ENCODE assay signal across 8 mouse cellular contexts in genomic region chr7:140955342-140955741, GRCm38 (mm10). TPM values are rescaled to one million over a fixed set of nuclear protein-coding genes. Genes with fewer than 3 reads are reported as not detected.
DNase-seq lines count a peak whose midpoint lies in the region; ATAC-seq lines count a peak whose summit lies in the region.

No protein-coding gene starts in this region.

- H3K4me3 ChIP-seq in kidney, embryonic 15.5 days (replicated peaks): peak overlapping the region; percentile 59
- peak overlapping the region; percentile 38 for H3K4me3 ChIP-seq in hindbrain, embryonic 16.5 days (ENCODE audit: low read length)
- peak overlapping the region; percentile 31 for H3K4me3 ChIP-seq in midbrain, embryonic 11.5 days (ENCODE audit: low read depth, low read length)

- H3K9ac ChIP-seq in kidney, embryonic 15.5 days: peak overlapping the region; percentile 70
- H3K9ac ChIP-seq in hindbrain, embryonic 16.5 days (ENCODE audit: low read depth, low read length): peak overlapping the region; percentile 58
- H3K9ac ChIP-seq in midbrain, embryonic 11.5 days (ENCODE audit: low read length): peak overlapping the region; percentile 39

- H3K27ac ChIP-seq in kidney, embryonic 15.5 days: peak overlapping the region; percentile 94
- no peak overlapping the region for H3K27ac ChIP-seq in hindbrain, embryonic 16.5 days (ENCODE audit: low read depth, low read length)
- H3K27ac ChIP-seq in midbrain, embryonic 11.5 days (ENCODE audit: low read depth, low read length): no peak overlapping the region

- peaks cover 9% of the 10 kb centered on the region; the same call in 1 of the 2 replicates for H3K36me3 ChIP-seq in kidney, embryonic 15.5 days
- no peaks in the 10 kb centered on the region for H3K36me3 ChIP-seq in hindbrain, embryonic 16.5 days (ENCODE audit: control insufficient read depth, insufficient read depth, low read length)
- H3K36me3 ChIP-seq in midbrain, embryonic 11.5 days (ENCODE audit: control insufficient read depth, insufficient read depth, low read length): no peaks in the 10 kb centered on the region

- H3K9me3 ChIP-seq in kidney, embryonic 15.5 days (replicated peaks): no peaks in the 10 kb centered on the region
- H3K9me3 ChIP-seq in hindbrain, embryonic 16.5 days (ENCODE audit: control insufficient read depth, low read length): no peaks in the 10 kb centered on the region
- H3K9me3 ChIP-seq in midbrain, embryonic 11.5 days (ENCODE audit: control insufficient read depth, low read length): no peaks in the 10 kb centered on the region

- ATAC-seq in kidney, embryonic 15.5 days (replicated peaks; ENCODE audit: low FRiP score): peak; percentile 33
- peak; percentile 21 for ATAC-seq in activated CD4-positive, CD25-positive, alpha-beta regulatory T cell, adult 4 months
- peak; percentile 44 for ATAC-seq in hindbrain, embryonic 16.5 days
- ATAC-seq in midbrain, embryonic 11.5 days (ENCODE audit: low FRiP score): peak; percentile 53

- no peaks in the 10 kb centered on the region for H3K27me3 ChIP-seq in kidney, embryonic 15.5 days
- H3K27me3 ChIP-seq in hindbrain, embryonic 16.5 days (replicated peaks; ENCODE audit: control insufficient read depth, insufficient read depth, low read length): no peaks in the 10 kb centered on the region
- H3K27me3 ChIP-seq in midbrain, embryonic 11.5 days (ENCODE audit: control insufficient read depth, insufficient read depth, low read length): no peaks in the 10 kb centered on the region; the same call in 1 of the 2 replicates

- WGBS in kidney, embryonic 15.5 days: under 1% methylated on average over 17 of the region's 17 CpGs
- 16% methylated on average over 17 of the region's 17 CpGs for WGBS in hindbrain, embryonic 16.5 days
- WGBS in midbrain, embryonic 11.5 days: 8% methylated on average over 17 of the region's 17 CpGs

- DNase-seq in kidney, adult 18-20 months: no peak
- DNase-seq in midbrain, embryonic 11.5 days (ENCODE audit: low spot score, missing footprints): peak; percentile 93
- no peak for DNase-seq in spleen, adult 12 weeks (ENCODE audit: low spot score)
- no peak for DNase-seq in gastrocnemius, postnatal 10 days
- DNase-seq in B cell, adult 2 months: no peak

- peak overlapping the region; percentile 88 for H3K4me2 ChIP-seq in kidney, embryonic 15.5 days
- peak overlapping the region; percentile 64 for H3K4me2 ChIP-seq in hindbrain, embryonic 16.5 days (ENCODE audit: low read length)
- H3K4me2 ChIP-seq in midbrain, embryonic 11.5 days: peak overlapping the region; percentile 42

- H3K4me1 ChIP-seq in kidney, embryonic 15.5 days: peaks cover 72% of the 10 kb centered on the region
- H3K4me1 ChIP-seq in hindbrain, embryonic 16.5 days (ENCODE audit: control insufficient read depth, insufficient read depth, low read depth, low read length): no peaks in the 10 kb centered on the region; the same call in 1 of the 2 replicates
- H3K4me1 ChIP-seq in midbrain, embryonic 11.5 days (ENCODE audit: control insufficient read depth, insufficient read depth, low read length): peaks cover 9% of the 10 kb centered on the region

RNA-seq across cellular contexts. Expression of gene Gm45717, which starts 0.4 kb away (rescaled TPM):
- 0.39 TPM in 1 of 2 replicates, not detected in the other for polyA plus RNA-seq in kidney, embryonic 15.5 days (2015; fragmentation: Nextera tagmentation; extraction: Ambion mirVana)
- not detected for polyA plus RNA-seq in activated CD4-positive, CD25-positive, alpha-beta regulatory T cell, adult 4 months (2017; shearing (Covaris generic))
- not detected in 2 replicates for polyA plus RNA-seq in hindbrain, embryonic 16.5 days (2015; fragmentation: Nextera tagmentation; extraction: Ambion mirVana)
- not detected in 2 replicates for polyA plus RNA-seq in midbrain, embryonic 11.5 days (2014; fragmentation: Nextera tagmentation; extraction: Ambion mirVana)
- not detected for total RNA-seq in gastrocnemius, postnatal 10 days (2021)

RNA-seq across cellular contexts. Expression of gene Ifitm2, which starts 0.4 kb away (rescaled TPM):
- 897 and 954 TPM in 2 replicates for polyA plus RNA-seq in kidney, embryonic 15.5 days (2015; fragmentation: Nextera tagmentation; extraction: Ambion mirVana)
- 100 to 1,000 TPM in 1 of 2 experiments, 10 to 100 TPM in 1; 94.1 to 101 TPM for polyA plus RNA-seq in activated CD4-positive, CD25-positive, alpha-beta regulatory T cell, adult 4 months (2017; shearing (Covaris generic))
- polyA plus RNA-seq in hindbrain, embryonic 16.5 days (2015; fragmentation: Nextera tagmentation; extraction: Ambion mirVana): 182 and 202 TPM in 2 replicates
- 198 and 207 TPM in 2 replicates for polyA plus RNA-seq in midbrain, embryonic 11.5 days (2014; fragmentation: Nextera tagmentation; extraction: Ambion mirVana)
- 100 to 1,000 TPM; 142 to 180 TPM for total RNA-seq in gastrocnemius, postnatal 10 days (2021)

RNA-seq across cellular contexts. Expression of gene Ifitm5, which starts 5.3 kb away (rescaled TPM):
- 4.3 and 21.7 TPM in 2 replicates for polyA plus RNA-seq in kidney, embryonic 15.5 days (2015; fragmentation: Nextera tagmentation; extraction: Ambion mirVana)
- not detected for polyA plus RNA-seq in activated CD4-positive, CD25-positive, alpha-beta regulatory T cell, adult 4 months (2017; shearing (Covaris generic))
- polyA plus RNA-seq in hindbrain, embryonic 16.5 days (2015; fragmentation: Nextera tagmentation; extraction: Ambion mirVana): 0.49 and 1.7 TPM in 2 replicates
- 0.20 TPM in 1 of 2 replicates, not detected in the other for polyA plus RNA-seq in midbrain, embryonic 11.5 days (2014; fragmentation: Nextera tagmentation; extraction: Ambion mirVana)
- total RNA-seq in gastrocnemius, postnatal 10 days (2021): 1 to 10 TPM in 1 of 2 experiments, under 1 TPM in 1; 0.54 to 6.9 TPM

RNA-seq across cellular contexts. Expression of gene Ifitm1, which starts 11.7 kb away (rescaled TPM):
- 55.2 and 59.7 TPM in 2 replicates for polyA plus RNA-seq in kidney, embryonic 15.5 days (2015; fragmentation: Nextera tagmentation; extraction: Ambion mirVana)
- 1 to 10 TPM; 4.6 to 7.5 TPM for polyA plus RNA-seq in activated CD4-positive, CD25-positive, alpha-beta regulatory T cell, adult 4 months (2017; shearing (Covaris generic))
- 15.2 and 19.4 TPM in 2 replicates for polyA plus RNA-seq in hindbrain, embryonic 16.5 days (2015; fragmentation: Nextera tagmentation; extraction: Ambion mirVana)
- 8.0 and 9.5 TPM in 2 replicates for polyA plus RNA-seq in midbrain, embryonic 11.5 days (2014; fragmentation: Nextera tagmentation; extraction: Ambion mirVana)
- total RNA-seq in gastrocnemius, postnatal 10 days (2021): 1 to 10 TPM; 2.1 to 3.7 TPM

RNA-seq across cellular contexts. Expression of gene Pgghg, which starts 14.2 kb away (rescaled TPM):
- 19.5 and 23.5 TPM in 2 replicates for polyA plus RNA-seq in kidney, embryonic 15.5 days (2015; fragmentation: Nextera tagmentation; extraction: Ambion mirVana)
- 10 to 100 TPM; 15.2 to 15.6 TPM for polyA plus RNA-seq in activated CD4-positive, CD25-positive, alpha-beta regulatory T cell, adult 4 months (2017; shearing (Covaris generic))
- polyA plus RNA-seq in hindbrain, embryonic 16.5 days (2015; fragmentation: Nextera tagmentation; extraction: Ambion mirVana): 8.3 and 10.4 TPM in 2 replicates
- polyA plus RNA-seq in midbrain, embryonic 11.5 days (2014; fragmentation: Nextera tagmentation; extraction: Ambion mirVana): 10.2 and 12.5 TPM in 2 replicates
- 10 to 100 TPM in 1 of 2 experiments, 1 to 10 TPM in 1; 7.6 to 13.1 TPM for total RNA-seq in gastrocnemius, postnatal 10 days (2021)
